ENCODE assay signal across 21 mouse cellular contexts in genomic region chr5:3974896-3975295, GRCm38 (mm10).
"Had no signal": no experiment of that assay in that cellular context is flagged by ENCODE, and none has a peak within 500 bp of the region (broad histone marks: within the 10 kb centered on the region; RNA-seq: fewer than 3 reads in every experiment).

No protein-coding gene starts in this region.

- DNase-seq: gastrocnemius, postnatal 10 days; gastrocnemius, postnatal 36 days; heart, adult 11 months; heart, adult 2 months; heart, postnatal 14 days; heart, postnatal 36 days; layer of hippocampus, adult 9-11 months; layer of hippocampus, postnatal 36 days; left cerebral cortex, postnatal 4 days; lung, adult 18-20 months had no signal

- H3K4me3 ChIP-seq: heart, adult 2 months; heart, embryonic 13.5 days; heart, embryonic 15.5 days; hindbrain, embryonic 13.5 days; hindbrain, embryonic 15.5 days; kidney, embryonic 15.5 days; limb, embryonic 13.5 days; limb, embryonic 15.5 days; liver, embryonic 12.5 days had no signal

- H3K27me3 ChIP-seq: heart, embryonic 13.5 days; heart, embryonic 15.5 days; hindbrain, embryonic 13.5 days; hindbrain, embryonic 15.5 days; kidney, embryonic 15.5 days; limb, embryonic 13.5 days; limb, embryonic 15.5 days; liver, embryonic 12.5 days had no signal

- H3K27ac ChIP-seq: heart, adult 2 months; heart, embryonic 13.5 days; heart, embryonic 15.5 days; hindbrain, embryonic 13.5 days; hindbrain, embryonic 15.5 days; hindbrain, postnatal 0 days; kidney, embryonic 15.5 days; kidney, postnatal 0 days; limb, embryonic 13.5 days; limb, embryonic 15.5 days; liver, embryonic 12.5 days; liver, embryonic 14.5 days had no signal

- H3K4me1 ChIP-seq: heart, embryonic 15.5 days; hindbrain, embryonic 13.5 days; hindbrain, embryonic 15.5 days; kidney, embryonic 15.5 days; limb, embryonic 13.5 days; limb, embryonic 15.5 days; liver, embryonic 12.5 days had no signal
